Mouse (Mus musculus) adrenal gland, postnatal 36 days (tissue): ENCODE measurements around the gene B3gnt2. TPM values are rescaled to one million over a fixed set of nuclear protein-coding genes. Genes with fewer than 3 reads are reported as not detected.
A peak's percentile ranks its signal among the peaks of the same experiment; 100 is the strongest.
"Not testable (repeated sequence)": the region's sequence is repeated elsewhere in the genome, so short reads cannot be mapped to it uniquely, and the experiment has no call there.

Experiments
- DNase-seq, 2 experiments: peaks; one replicate each; pipeline ENCODE4 v3.0.0; 2021; ENCODE audit warnings: mixed read lengths in 1 of 2
- total RNA-seq, 2 experiments: library from RNA; stranded (reverse); gene quantifications; 2 replicates each; pipeline ENCODE4 v1.2.3; 2021

The B3gnt2 gene
- total RNA-seq, 2 experiments from 2014 or later, result 35.9 to 62.8 TPM

DNA sequence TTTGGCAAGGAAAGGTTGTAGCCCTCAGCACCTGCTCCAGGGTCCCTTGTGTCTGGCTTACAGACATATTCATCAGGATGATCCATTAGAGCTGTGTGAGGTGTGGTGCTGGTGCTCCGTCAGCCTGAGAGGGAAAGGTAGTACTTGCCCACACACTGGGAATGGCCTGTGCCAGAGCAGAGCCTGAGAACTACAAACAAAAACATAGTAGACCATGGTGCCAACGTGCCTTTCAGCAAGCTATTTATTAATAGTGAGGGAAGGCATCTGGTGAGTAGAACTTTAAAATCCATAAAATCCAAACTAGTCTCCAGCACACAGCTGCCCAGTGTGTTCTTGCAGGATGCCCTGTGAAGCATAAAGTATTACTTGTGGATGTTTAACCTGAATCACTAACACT is 94.5 kb downstream of the B3gnt2 start:
- no peak for DNase-seq

DNA sequence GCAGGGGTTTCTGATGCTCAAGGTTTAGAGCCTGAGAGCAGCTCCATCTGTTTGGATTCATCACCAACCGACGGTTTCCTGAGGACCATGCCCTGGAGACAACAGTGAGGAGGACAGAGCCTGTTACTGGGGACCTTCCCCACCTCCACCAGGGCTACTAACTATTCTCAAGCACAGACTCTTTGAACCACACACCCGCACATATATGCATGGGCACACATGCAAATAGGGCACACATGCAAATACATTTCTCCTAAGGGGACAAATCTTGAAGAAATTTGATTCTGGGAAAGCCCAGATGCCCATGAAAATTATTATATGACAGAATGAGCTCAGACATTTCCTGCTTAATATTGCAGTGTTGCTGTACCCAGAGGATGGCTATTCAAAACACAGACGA is 95.3 kb downstream of the B3gnt2 start:
- no peak for DNase-seq

DNA sequence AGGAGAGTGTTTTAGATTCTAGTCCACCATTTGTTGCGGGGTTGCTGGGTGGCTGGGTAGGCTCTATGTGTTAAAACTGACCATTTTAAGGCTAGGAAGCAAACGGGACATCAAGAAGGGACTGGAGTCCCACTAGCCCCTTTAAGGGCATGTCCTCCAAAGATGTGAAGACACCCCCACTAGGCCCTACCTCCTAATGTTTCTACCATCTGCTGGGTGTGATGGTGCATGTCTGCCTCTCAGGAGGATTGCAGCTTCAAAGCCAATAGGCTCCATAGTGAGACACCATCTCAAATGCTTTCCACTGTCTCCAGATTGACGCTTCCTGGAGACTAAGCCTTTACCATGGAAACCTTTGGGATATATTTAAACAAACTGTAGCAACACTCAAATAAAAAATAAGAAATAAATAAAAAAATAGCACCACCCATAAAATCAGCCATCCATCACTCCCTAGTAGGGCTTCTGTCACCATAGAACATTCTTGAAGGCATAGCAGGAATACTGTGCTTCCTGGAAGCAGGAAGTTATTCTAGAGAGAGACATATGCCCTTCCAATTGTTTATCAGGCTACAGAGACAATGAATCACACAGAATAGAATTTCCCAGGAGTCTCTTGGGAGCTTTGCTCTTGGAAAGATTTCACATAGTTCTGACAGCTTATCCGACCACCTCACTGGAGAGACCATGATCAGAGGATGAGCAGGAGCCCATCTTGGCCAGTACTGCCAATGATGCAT is 97.0 kb downstream of the B3gnt2 start:
- no peak for DNase-seq

DNA sequence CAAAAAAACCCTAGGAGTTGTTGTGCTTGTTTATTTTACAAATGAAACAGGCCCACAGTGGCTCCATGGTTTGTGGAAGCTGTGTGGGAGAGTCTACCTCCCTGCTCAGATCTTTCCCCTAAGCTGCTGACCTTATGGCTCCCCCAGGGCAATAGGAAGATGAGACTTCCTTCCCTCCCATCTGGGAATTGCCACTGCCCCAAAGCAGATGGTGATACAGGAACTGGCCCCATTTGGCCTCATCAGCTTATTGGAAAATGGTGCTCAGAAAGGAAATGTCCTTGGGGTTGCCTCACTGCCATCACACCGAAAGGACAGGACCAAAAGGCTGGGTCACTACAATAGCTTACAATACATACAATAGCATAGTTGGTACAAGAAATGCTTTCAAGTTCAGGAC is 97.7 kb downstream of the B3gnt2 start:
- no peak for DNase-seq

DNA sequence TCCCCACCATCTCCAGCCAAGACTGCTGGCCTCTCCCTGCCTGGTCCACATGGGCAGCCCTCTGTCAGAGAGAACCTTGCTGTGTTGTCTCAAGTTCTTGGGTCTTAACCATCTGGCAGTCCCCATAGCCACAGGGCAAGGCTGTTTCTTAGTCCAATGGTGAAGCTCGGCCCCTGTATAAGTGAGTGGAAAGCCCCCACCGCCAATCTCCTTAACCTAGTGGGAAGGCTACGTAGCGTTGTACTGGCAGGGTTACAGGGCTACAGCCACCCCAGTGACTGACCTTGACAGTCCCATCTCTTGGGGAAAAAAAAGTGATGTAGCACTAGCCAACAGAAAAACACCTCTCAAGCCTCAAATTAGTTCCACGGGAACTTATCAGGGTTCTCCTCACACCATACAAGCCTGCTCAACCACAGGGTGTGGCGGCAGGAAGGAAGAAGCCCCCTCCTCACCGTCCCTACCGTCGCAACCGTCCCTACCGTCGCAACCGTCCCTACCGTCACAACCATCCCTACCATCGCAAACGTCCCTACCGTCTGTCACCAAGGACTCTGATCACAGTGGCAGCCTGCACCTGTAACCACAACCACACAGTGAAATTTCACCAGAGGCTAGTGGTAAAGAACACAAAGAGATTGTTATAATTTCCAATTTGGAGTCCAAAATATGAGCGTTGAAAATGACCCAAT is 98.4 kb downstream of the B3gnt2 start:
- DNase-seq, result no peak

DNA sequence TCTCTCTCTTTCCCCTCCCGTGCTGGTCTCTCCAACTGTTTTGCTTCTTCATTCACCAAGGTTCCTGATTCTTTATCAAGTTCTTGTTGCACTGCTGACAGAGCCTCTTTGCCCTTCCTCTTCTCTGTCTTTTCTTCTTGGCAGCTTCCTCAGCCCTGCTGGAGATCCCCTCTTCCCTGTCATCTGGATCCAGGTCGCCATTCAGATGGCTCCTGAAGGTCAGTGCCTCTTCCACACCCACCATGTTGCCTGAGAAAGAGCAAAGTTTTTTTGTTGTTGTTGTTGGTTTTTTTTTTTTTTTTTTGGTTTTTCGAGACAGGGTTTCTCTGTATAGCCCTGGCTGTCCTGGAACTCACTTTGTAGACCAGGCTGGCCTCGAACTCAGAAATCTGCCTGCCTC is 101.0 kb downstream of the B3gnt2 start:
- DNase-seq, result no peak

DNA sequence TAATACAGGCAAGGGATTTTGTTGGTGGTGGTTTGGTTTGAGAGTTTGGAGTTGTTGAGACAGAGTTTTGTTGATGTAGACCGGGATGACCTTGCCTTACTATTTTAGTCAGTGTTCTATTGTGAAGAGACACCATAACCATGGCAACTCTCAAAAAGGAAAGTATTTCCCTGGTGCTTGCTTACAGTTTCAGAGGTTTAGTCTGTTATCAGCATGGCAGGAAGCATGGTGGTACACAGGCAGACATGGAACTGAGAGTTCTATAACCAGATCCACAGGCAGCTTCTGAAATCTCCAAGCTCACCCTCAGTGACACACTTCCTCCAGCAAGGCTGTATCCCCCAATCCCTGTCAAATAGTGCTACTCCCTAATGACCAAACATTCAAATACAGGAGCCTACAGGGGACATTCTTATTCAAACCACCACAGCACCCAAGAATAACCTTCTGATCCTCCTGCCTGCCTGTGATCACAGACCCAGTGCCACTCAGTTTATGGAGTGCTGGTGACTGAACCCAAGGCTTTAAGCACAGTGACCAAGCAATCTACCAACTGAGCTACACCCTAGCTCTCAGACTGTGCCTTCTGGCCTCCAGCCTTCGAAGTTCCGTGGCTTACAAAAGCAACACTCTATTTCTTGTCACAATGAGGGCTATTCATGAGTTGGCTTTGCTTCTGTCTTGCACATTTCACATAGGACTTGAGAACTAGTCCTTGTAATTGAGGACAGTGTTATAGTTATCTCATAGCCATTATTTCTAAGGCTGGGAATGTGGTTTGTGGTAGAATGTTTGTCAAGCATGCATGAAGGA is 104.4 kb downstream of the B3gnt2 start:
- DNase-seq, result no peak

DNA sequence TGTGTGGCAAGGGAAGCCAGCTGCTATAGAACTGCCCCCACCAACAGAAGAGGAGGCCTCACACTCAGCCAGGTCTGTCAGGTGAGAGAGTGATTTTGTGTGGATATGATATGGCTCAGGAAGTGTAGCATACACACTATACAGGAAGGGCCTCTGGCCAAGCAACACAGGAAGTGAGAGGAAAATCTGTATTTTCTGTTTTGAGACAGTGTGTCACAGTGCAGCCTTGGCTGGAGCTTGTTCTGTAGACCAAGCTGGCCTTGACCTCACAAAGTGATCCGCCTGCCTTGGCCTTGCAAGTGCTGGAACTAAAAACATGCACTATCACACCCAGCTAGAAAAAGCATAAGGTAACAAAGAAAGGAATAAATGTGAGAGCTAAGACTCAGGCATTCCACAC is 105.6 kb downstream of the B3gnt2 start:
- peak; percentile 70 to 79 for DNase-seq

DNA sequence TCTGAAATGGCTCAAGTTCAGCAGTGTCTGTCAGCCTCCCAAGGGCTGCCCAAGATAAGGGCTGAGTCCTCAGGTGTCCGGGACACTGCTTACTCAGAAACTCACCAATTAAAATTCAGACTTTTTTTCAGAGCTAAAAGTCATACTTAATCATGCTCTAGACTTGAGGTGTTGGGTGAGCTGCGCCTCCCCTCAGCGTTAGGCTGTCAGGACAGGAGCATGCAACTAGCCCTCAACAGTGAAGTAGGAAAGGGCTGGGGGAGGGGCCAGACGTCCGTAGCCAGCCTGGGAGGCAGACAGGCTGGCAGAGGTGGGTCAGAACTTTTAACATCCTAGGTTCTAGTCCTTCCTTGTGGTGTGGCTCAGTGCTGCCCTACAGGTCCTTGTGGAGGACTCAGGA is 108.2 kb downstream of the B3gnt2 start:
- no peak for DNase-seq

DNA sequence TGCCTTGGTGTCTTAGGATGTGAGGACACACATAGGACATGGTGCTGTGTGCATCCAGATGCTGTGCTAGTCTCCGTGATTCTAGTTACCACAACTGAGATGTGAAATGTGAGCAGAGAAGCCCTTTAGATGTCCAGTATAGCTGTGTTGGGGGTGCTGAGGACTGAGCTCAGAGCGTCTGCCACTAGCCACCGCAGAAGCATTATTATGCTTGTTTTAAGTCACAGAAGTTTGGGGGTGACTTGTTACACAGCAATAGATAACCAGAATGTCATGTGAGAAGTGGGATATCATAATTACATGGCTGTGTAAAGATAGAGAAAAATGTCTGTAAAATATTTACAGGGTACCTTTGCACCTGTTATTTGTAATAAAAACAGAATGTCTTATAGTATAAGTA is 109.2 kb downstream of the B3gnt2 start:
- DNase-seq, result no peak

DNA sequence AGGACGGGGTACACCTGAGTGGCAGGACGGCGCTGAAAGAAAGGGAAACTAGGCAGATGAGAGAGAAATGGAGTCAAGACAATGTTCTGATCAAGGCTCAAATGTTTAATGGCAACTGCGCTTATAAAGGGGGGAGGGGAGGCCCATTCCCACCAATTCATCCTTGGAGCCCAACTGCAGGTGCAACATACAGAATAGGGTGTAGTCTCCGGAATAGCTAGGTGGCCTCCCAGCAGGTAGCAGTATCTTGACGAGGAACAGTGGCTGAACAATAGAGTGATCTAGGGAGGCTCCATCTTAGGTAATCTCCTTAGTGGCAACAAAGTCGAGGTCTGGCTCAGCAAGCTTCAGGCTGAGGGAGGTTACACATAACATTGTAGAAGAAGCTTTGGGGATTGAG is 113.4 kb downstream of the B3gnt2 start:
- DNase-seq, result no peak

DNA sequence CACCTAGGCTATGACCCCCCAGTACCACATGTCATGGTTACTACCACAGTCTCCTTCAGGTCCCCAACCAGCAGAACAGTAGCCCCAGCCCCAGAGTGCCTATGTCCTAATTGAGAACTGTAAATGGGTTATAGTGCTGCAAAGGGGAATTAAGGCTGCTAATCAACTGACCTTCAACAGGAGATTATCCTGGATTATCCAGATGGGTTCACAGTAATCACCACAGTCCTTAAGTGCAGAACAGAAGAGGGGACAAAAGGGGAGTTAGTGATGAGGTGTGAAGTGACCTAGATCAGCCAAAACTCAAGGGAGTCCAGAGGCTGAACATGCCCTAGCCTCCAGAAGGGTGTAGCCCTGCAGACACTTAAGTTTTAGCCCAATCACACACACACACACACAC is 115.4 kb downstream of the B3gnt2 start:
- DNase-seq, result no peak

DNA sequence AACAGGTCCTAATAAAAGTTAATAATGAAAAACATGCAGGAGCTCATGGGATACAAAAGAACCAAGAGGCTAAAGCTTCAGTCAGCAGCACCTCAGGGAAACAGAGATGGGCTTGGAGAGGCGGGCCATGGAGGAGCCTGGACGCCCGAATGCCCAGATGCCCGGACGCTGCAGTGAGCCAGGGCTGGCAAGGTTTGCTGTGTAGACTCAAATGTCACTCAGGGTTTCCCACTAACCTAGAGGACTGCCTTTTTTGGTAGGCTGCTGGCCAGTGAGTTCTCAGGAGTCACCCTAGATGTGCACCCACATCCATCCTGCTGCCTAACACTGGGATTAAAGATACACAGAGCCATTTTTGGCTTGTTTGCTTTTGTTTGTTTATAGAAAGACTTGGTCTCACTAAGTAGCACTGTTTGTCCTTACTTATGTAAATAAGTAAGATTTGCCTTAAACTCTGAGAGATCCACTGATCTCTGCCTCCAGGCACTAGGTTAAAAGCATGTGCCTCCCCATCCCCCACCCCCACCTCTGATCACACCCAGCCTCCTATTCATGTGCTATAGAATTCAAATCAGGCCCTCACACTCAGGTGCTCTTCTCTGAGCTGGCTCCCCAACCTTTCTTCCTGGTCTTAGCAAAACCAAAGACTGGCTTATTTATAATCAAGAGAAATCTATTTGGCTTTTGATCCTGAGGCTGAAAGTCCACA is 117.0 kb downstream of the B3gnt2 start:
- no peak for DNase-seq

DNA sequence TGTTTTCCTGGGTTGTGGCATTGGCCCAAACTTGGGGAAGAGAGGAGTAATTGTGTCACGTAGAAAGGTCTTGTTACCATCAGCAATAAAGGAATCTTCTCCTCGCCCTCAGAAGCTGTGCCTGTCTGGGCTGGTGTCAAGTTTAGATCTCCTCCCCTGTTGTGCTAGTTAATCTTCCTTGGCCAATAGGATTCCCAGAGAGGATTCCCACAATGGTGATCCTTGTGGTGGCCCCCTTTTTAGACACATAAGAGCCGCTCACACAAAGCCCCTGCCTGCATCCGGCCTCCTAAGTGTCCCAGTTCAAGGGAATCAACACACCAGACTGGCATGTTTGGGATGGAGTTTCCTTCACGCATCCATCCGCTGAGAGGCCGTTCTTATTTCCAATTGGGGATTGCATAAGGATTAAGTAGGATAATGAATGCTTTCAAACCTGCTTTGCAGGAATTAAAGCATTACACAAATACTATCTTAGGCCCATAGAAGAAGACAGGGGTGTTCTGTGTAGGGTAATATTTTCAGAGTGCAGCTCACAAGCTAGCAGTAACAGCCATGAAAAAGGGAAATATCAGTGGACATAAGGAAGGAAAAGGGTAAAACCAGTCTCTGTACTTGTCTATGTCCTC is 118.6 kb downstream of the B3gnt2 start:
- DNase-seq, result no peak

DNA sequence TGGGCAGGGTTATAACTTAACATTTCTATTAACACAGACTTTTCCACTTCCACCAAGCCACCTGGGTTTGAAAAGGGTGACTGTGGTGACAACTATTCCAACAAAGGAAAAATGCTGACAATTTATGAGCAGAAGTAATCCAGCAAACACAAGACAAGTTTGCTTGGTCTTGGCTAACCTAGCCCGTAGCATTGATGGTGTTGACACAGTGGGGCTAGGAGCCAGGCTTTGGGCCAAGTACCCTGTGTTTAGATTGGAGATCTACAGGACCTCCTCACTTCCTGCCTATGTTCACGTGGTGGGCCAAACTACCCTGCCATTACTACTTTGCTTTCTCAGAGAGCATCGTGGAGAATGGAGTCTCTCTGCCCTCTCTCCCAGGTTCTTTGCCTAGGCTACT is 119.3 kb downstream of the B3gnt2 start:
- no peak for DNase-seq

DNA sequence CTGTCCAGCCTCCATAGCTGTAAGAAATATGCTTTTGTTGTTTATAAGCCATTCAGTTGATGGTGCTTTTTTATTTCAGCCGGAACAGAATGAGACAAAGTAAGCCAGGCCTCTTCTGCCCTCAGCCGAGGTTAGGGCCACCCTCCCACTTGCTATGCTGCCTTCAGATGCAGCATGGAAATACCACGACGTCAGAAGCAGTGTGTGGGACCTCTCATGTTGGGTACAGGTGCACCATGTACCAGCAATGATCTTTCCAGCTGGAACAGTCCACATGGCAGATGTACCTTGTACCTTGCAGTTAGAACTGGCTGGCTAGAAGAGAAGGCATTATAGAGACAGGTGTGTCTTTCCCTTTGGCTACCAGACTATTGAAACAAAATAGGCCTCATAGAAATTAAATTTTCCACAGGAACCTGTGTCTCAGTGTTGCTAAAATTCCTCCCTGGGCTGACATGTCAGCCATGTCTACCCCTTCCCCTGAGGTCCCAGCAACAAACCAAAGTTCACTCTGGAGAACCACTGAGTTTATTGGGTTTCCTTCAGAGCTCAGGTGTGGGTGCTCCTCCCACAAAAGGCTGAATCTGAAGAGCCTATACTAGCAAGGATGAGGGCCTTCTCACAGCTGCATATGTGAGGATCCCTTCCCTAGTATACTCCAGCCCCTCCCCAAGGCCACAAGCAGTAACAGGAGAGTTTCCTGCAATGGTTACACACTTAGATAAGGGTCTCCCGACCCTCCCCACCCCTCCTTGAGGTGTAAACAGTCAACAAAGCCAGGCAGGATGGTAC is 121.1 kb downstream of the B3gnt2 start:
- no peak for DNase-seq

DNA sequence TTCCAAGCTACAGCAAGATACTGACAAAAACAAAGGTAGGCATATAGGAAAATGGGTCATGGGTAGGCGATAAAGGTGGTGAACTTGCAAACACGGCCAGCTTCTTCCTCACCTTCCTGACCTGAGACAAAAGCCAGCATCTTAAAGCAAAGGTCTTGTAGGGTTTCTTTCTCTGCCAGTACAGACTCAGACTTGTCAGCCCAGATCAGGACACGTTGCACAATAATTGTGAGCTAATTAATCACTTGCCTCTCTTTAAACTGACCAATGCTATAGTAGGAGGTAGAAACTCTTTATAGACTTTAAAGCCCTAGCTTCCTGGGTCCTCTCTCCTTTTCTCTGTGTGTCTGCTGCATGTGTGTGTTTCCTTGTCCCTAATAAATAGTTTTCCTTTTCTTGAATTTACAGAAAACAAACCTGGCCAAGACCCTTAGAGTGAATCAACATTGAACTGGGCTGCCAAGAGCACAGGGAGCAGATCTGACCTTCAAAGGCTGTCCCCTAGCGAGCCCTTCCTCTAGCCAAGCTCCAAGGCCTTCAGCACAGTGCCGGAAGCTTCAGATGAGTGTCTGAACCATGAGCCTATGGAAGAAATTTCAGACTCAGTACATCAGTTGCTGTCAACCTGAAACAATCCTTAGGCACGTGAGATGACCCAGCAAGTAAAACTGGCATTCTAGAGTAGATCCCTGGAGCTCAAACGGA is 124.1 kb downstream of the B3gnt2 start:
- peak; percentile 53 to 57 for DNase-seq

DNA sequence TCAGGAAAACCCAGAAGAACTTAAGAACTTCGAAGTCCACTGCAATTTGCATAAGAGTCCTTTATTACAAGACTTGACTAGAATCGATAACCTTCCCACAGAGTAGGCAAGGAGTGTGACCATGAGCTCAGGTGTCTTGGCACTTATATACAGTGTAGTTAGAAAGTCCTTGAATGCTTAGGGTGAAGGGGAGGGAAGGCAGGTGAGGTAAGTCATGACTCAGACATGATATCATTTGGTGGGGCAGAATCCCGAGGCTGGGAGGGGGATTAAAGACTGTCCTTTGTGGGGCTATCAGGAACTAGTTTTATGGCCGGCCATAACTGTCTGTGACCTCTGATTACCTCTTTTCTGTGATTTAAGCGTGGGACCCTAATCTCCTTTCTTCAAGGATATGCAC is 125.6 kb downstream of the B3gnt2 start:
- not testable (repeated sequence) for DNase-seq

DNA sequence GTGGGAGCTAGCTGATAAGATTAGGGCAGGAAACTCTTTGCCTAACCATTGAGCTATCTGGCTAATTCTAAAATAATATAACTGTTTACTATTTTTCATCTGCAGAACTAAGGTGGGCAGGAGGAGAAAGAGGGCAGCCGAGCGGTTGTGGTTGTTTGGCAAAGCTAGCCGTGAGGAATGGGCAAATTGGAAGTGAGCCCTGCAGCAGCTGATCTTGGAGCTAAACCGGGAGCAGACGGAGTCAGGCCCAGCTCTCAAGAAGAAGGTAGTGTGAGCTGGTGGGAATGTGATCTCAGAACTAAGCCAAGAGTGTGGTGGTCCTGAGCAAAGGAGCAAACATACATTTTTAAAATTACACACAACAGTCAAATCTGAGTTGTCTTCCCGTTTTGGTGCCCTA is 126.8 kb downstream of the B3gnt2 start:
- no peak for DNase-seq

DNA sequence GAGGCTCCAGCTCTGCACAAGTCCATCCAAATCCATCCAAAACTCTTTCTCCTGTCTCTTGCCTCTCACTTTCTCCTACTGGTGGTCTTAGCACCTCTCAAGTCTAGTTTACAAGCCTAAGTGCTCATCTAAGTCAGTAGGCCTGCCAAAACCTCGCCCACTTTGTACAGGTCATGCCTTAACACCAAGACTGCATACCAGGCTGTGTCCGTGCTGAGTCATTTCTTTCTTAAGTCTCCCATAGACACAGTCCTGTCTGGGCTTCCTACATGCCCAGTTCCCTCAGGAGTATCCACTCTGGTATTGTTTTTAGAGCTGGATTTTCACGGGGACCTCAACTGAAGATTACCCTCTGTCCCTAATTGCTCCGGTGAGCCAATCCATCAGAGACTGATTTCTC is 127.9 kb downstream of the B3gnt2 start:
- no peak for DNase-seq

DNA sequence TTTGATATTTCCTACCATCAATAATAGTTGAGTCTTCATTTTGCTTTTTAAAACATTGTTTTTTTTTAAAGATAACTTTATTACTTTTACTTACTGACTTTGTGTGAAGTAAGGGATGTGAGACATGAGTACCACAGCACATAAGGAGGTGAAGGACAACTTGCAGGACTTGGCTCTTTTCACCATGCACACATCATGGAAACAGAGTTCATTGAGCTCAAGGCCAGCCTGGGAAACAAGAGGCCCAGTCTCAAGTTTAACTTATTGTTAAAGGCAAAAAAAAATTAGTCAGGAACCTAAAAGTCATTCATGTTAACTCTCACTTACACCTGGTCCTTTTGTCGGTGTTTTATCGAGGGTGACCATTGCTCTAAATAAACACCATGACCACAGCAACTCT is 137.7 kb downstream of the B3gnt2 start:
- peak; percentile 19 to 36 for DNase-seq
